Mouse (Mus musculus) right cerebral cortex, postnatal 14 days (tissue): ENCODE data around the gene Nxn.

Source experiments
- DNase-seq: peaks from one replicate; pipeline ENCODE4 v3.0.0; 2022

Gene Nxn

DNA sequence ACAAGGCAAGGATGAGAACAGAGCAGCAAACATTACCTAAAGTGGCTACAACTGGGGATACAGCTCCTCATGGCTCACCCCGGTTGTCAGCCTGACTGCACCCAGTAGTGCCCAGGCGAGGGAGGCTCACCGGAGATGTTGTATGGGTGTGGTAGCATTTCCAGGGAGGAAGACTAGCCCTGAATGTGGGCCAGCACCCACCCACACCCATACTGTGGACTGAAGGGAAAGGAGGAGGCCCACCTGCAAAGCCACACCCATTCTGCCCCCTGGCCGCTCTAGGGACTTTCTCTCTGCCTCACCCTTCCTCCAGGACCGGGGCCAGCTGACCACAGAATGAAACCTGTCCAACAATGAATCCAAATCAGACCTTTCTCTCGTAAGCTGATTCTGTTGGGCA lies 72.3 kb downstream of the Nxn start:
- no peak for DNase-seq

- no peak for DNase-seq
Observed at GRCm38 (mm10) chr11:76326051-76326450, 72.9 kb downstream of the Nxn start.

DNA sequence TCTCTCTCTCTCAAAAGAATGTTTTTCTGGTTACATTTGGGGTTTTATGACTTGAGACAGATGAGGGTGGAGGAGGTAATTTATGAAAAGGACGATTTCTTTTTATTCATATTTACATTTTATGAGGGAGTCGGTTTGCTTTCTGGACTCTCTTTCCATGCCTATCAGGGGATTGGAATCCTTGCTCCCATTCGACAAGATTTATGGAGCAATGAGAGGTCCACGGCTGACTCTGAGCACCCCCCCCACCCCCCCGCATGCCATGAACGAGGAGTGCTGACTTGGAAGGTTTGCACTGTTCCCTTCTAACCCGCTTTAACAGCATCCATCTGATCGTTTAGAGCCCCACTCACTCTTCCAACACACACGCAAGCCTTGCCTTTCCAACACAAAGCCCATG lies 74.1 kb downstream of the Nxn start:
- no peak for DNase-seq

GRCm38 (mm10) chr11:76324207-76324606 lies 74.7 kb downstream of the Nxn start:
- no peak for DNase-seq

GRCm38 (mm10) chr11:76322939-76323338 lies 76.0 kb downstream of the Nxn start:
- no peak for DNase-seq

DNA sequence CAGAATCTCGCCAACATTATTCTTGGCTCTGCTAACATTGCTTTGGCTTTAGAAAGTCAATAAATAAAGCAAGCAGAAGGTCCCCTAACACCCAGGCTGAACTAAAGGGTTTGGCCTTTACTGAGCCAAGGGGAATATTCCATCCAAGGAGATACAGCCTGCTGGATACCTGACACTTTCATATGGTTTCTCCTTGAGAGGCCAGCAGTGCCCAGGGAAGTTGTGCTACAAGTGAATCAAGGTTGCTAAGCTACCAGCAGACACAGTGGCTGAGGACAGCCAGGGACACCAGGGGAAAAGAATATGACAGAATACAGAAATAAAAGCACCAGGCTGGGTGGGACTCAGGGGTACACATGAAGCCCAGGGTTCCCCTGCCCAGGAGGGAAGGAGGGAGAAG lies 76.9 kb downstream of the Nxn start:
- no peak for DNase-seq

GRCm38 (mm10) chr11:76320475-76320874 lies 78.5 kb downstream of the Nxn start:
- no peak for DNase-seq

DNA sequence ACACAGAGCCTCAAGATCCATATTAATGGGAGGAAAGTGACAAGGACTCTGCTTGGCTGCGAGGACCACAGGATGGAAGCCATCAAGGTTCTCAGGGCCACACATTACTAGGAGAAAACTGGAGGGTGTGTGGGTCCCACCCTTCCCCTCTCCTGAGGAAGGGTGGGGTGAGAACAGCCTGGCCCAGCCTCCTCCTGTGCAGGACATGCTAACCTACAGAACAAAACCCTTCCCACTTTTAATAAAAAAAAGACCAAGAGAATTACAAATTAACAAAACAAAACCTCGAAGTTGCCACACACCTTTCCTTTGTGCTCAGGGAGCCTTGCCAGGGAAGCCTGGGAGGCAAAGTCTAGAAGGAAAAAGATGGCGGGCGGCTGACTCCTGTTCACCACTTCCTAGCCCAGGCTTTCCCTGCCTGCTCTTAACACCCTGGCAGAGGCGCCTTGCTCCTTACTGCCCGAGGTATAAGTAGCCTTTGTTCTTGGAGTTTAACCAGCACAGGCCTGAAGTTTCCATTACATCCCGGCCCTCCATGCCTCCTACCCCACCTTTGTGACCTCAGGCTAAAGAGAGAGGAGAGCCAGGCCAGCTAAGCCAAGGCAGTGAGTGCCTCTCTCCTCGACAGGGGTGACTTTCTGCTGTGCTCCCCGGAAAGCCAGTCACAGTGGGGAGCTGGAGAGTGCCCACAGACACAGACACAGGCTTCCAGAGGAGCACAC lies 79.1 kb downstream of the Nxn start:
- no peak for DNase-seq

DNA sequence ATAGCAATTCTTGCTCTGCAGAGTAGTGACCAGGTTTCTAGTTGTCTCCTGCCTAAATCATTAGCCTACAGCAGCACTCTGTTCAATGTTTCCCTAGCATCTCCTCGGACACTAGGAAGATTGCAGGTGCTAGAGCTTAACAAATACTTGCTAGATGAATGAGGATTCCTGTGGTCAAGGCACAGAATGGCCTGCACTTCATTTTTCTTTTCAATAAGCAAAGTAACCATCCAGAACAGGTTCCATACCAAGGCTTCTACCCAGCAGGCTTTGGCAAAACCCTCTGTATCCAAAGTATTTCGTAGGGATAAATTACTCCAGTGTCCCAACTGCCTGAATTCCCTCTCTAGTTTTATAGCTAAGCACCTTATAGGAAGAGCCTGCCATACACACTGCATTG lies 81.0 kb downstream of the Nxn start:
- no peak for DNase-seq

DNA sequence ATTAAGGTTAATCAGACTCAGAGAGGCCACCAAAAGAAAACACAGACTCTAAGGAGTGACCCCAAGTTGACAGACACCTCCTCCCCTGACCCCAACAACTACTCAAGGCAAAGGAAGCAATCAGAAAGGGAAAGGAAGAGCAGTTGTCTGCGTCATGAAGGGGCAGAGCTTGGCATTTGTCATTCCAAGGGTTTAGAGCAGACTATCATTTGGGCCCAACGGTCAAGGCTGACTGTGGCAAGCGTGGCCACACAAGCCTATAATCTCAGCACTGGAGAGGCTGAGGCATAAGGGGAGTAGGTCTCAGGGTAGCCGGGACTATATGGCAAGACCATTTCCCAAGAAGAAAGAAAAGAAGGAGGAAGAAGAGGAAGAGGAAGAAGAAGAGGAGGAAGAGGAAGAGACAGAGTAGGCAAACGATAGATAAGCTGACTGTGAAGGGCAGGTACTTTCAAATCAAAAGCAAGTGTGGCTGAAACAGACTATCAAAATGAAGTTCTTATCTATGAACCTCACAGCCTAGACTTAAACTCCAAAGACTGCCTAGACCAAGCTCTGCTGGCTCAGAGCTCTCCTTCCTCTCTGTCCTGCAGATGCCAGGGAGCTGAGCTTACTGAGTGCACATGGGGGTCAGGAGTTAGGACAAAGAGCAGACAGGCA lies 83.0 kb downstream of the Nxn start:
- no peak for DNase-seq

DNA sequence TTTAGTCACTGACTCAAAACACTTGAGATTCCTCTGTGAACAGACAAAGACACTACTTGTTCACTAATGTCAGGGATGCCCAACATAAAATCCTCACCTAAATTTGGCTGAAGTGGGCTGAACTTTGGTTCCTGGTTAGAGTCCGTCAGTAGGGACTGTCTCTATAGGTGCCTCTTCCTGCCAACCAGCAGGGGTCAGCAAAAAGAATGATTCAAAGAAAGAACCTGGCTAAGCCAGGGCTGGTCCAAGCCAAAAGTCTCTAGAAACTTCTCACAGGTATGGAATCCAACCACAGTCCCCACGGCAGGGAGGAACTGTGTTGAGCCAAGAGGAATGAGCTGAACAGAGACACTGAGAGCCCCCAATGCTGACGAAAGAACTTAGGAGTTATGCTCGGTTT lies 84.2 kb downstream of the Nxn start:
- no peak for DNase-seq

- no peak for DNase-seq
Observed at GRCm38 (mm10) chr11:76314140-76314539, 84.8 kb downstream of the Nxn start.

DNA sequence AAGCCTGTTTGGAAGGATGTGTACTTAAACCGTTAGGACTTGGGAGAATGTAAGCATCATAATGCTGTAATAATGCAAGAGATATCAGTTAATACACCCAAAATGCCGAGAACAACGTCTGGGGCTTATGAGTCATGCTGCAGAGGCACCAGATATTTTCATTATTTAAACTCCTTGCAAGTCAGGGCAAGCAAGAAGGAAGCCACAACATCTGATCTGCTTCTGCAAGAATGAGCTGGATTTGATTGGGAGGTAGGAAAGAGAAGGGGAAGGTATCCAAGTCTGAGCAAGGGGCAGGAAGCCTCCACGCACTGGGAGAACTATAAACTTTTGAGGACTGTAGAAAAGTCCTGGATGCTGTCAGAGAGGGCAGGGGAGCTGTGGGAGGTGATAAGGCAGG lies 86.1 kb downstream of the Nxn start:
- no peak for DNase-seq

- DNase-seq: no peak
Observed at GRCm38 (mm10) chr11:76311224-76312000, 87.5 kb downstream of the Nxn start.

DNA sequence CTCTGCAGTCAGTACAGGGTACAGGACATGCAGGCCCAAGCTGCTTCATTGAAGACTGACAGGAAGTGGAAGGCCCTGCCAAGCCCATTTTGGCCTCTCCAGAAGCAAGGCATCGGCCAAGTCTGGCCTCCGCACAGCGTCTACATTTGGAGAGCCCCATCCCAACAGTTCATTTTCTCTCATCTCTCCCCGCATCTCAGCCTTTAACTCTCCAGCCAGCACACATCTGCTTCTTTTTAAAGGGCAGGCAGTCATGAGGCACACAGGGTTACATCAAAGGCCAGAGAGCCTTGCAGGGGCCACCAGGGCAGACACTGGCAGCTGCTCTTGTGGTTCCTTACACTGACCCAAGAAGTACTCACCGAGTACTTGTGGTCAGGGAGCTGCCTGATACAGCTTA lies 89.1 kb downstream of the Nxn start:
- no peak for DNase-seq

- DNase-seq: no peak
Observed at GRCm38 (mm10) chr11:76309072-76309471, 89.9 kb downstream of the Nxn start.

DNA sequence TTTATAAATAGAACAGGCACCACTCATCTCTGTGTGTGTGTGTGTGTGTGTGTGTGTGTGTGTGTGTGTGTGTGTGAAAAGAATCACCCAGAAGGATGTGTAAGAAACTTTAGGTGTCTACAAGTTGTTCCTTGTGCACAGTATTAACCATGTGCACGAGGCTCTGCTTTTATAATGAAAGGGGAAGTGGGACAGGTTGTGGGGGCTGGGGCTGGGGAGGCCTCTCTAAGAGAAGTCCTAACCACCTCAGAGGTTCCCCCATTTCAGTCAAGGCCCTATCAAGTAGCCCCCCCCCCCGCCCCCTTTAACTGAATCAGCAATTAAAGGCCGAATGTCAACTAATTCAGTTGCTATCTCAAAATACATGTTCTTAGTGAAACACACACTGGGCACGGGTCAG lies 92.2 kb downstream of the Nxn start:
- DNase-seq: no peak

GRCm38 (mm10) chr11:76305571-76305970 lies 93.4 kb downstream of the Nxn start:
- DNase-seq: no peak

DNA sequence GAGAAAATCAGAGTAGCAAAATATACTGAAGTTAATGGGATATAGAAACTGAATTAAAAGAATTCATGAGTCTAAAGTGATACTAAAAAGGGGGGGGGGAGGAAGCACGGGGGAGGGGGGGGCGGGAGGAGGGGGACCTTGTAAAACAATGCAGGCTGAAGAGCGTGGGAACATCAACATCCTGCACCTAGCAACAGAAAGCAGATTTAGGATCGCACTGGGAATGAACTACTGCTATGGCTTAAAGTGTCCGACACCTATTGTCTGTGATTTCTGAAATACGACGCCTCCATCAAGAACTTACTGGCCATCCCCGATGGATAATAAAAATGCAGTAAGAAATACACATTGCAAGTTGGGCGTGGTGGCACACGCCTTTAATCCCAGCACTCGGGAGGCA lies 95.6 kb downstream of the Nxn start:
- no peak for DNase-seq

DNA sequence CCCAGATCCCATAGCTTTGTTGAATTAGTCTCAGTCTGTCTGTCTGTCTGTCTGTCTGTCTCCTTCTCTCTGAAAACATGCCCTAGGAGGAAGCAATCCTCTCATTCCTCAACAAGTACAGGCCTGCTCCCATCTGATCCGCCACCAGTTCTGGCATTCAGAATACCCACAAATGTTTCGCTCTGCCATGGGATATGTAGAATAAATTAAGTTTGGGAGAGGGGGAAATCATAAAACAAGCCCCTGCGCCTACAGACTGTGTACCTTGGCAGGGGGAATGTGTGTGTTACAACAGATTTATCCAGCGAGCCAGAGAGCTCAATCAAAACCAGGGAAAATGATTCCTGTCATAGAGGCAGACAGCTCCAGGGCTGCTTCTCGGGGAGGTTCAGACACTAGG lies 98.1 kb downstream of the Nxn start:
- DNase-seq: no peak

DNA sequence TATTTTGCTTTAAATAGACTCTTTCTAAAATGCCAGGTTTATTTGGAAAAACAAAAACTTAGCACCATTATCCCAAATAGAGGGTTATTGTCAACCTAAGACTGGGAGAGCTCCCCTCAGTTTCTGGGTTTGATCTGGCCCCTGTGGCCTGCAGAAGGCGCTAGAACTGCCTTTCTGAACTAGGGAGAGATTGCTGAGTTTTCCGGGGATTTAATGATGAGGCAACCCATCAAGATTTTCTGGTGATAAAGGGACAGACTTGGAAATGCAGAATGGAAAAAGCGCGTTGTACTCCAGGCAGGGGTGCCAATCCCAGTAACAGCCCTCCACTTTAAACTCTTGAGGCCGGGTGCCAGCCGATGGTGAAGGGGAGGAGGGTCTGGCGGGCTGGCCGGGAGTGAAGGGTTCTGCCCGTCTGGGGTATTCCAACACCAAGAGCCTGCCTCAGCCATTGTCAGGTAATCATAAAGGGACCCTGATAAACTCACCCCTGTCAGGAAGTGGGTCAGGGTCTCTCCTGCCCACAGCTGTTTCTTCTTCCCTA lies 100.4 kb downstream of the Nxn start:
- DNase-seq: no peak

DNA sequence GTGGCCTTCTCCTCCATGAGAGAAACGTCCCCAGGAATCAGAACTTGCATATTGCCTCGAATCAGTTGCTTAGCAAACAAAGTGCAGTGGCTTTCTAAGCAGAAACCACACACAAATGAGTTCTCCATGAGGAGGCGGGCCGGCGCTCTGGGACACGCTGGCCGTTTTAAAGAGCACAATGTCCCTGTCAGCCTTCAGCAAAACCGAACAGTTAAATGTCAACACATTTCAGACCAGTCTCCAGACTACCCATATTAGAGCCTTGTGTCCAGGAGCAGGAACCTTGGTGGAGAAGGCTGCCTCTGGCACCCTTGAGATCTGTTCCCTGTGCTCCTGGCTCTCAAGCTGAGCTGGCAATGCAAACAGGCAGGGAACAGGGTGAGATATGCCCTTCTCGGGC lies 101.7 kb downstream of the Nxn start:
- DNase-seq: no peak

DNA sequence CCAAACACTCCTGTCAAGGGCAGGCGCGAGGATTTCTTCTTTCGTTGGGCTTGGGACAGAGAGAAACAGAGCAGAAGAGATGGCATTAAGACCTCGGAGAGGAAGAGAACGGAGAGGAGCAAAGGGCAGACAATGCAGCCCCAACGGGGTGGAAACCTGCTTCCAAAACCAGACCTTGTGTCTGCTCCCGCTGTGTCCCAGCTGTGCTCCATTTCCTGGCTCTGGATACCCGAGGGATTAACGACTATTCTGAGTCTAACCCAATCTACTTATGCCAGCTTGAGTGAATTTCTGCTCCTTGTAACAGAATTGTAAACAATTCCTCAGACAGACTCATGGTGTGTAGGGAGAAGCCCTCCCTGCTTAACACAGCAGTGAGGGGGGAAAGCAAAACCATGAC lies 104.1 kb downstream of the Nxn start:
- no peak for DNase-seq

DNA sequence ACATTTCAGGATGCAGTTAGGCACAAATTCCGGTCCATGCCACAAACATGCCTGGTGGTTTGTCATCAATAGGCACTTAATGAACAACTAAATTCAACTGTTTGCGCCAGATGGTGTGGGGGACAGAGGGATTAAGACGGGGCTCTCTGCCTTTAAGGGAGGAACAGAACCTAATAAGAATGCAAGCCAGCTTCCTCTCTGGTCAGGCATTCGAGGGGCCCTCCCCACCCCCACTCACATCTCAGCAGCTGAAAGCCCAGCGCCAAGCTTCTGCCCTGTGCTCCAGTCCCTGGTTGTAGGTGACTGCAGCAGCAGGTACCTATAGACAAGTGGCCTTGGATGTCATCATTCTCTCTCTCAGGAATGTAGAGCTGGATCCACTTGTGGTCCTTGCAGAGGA lies 104.9 kb downstream of the Nxn start:
- DNase-seq: no peak
